Mouse (Mus musculus) forebrain, embryonic 11.5 days (tissue): ENCODE data around the gene Zrsr1. TPM values are rescaled to one million over a fixed set of nuclear protein-coding genes. Genes with fewer than 3 reads are reported as not detected.

Experiments
- ATAC-seq: fragments of 200-750 bp; cut with Nextera tagmentation; replicated peaks from 2 replicates; pipeline ENCODE4 v1.8.0; 2017; ENCODE audit warnings: moderate TSS enrichment; ENCODE audit not compliant: low FRiP score
- DNase-seq: peaks from one replicate; pipeline ENCODE4 v3.0.0-alpha.2; 2017; ENCODE audit warnings: low spot score
- H3K27ac ChIP-seq: fragments of 300-500 bp; sonication (generic); 2 replicates; pipeline ENCODE4 v1.5.1; 2014; ENCODE audit warnings: low read depth, low read length
- H3K27me3 ChIP-seq: fragments of 300-500 bp; sonication (generic); 2 replicates; pipeline ENCODE4 v1.6.1; 2014; ENCODE audit warnings: mild to moderate bottlenecking, low read length, mixed read lengths; ENCODE audit not compliant: control insufficient read depth, insufficient read depth
- H3K36me3 ChIP-seq: fragments of 300-500 bp; sonication (generic); 2 replicates; pipeline ENCODE4 v1.6.1; 2014; ENCODE audit warnings: mild to moderate bottlenecking, low read length, moderate library complexity, mixed read lengths; ENCODE audit not compliant: control insufficient read depth, insufficient read depth
- H3K4me1 ChIP-seq: fragments of 300-500 bp; sonication (generic); replicated peaks from 2 replicates; pipeline ENCODE4 v1.6.1; 2014; ENCODE audit warnings: low read length, mixed read lengths; ENCODE audit not compliant: control insufficient read depth, insufficient read depth
- H3K4me2 ChIP-seq: fragments of 300-500 bp; sonication (generic); 2 replicates; pipeline ENCODE4 v1.6.1; 2014; ENCODE audit warnings: low read depth, mild to moderate bottlenecking, low read length, moderate library complexity, mixed read lengths; ENCODE audit not compliant: severe bottlenecking
- H3K4me3 ChIP-seq: fragments of 300-500 bp; sonication (generic); 2 replicates; pipeline ENCODE4 v1.5.1; 2014; ENCODE audit warnings: low read depth, low read length
- H3K9ac ChIP-seq: fragments of 300-500 bp; sonication (generic); 2 replicates; pipeline ENCODE4 v1.6.1; 2014; ENCODE audit warnings: low read length
- H3K9me3 ChIP-seq: fragments of 300-500 bp; sonication (generic); 2 replicates; pipeline ENCODE4 v1.6.1; 2016; ENCODE audit warnings: low read length, mixed read lengths; ENCODE audit not compliant: control insufficient read depth
- WGBS: fragments of 180-500 bp; shearing (Covaris S2); extraction: QIAGEN DNeasy Blood & Tissue Kit; methylation state at CpG from one replicate; pipeline ENCODE4 v1.1.7; 2014; 5-methylcytosine and 5-hydroxymethylcytosine counted together
- polyA plus RNA-seq: library from polyadenylated mRNA; unstranded; fragments of >200 nt; fragmentation: Nextera tagmentation; extraction: Ambion mirVana; gene quantifications from 2 replicates; pipeline ENCODE4 v1.2.1, GENCODE M21; 2014

Zrsr1 gene
- polyA plus RNA-seq, 1 experiment from 2014 or later: 3.7 TPM

GRCm38 (mm10) chr11:22964401-22964800 lies 7.4 kb upstream of the Zrsr1 start:
- no peaks in the 10 kb centered on the region for H3K36me3 ChIP-seq
- H3K4me2 ChIP-seq: no peak overlapping the region
- H3K4me3 ChIP-seq: no peak overlapping the region
- H3K27me3 ChIP-seq: no peaks in the 10 kb centered on the region
- H3K27ac ChIP-seq: no peak overlapping the region
- no peak for DNase-seq
- H3K9me3 ChIP-seq: peaks cover 2% of the 10 kb centered on the region; the same call in 1 of the 2 replicates
- ATAC-seq: no peak
- H3K4me1 ChIP-seq: no peaks in the 10 kb centered on the region
- H3K9ac ChIP-seq: no peak overlapping the region
- WGBS: 89% methylated on average over 4 of the region's 4 CpGs

GRCm38 (mm10) chr11:22965503-22965902 lies 6.3 kb upstream of the Zrsr1 start:
- H3K27me3 ChIP-seq: no peaks in the 10 kb centered on the region
- H3K27ac ChIP-seq: no peak overlapping the region
- 85% methylated on average over 4 of the region's 4 CpGs for WGBS
- DNase-seq (no peak), ATAC-seq (no peak)
- peaks cover 2% of the 10 kb centered on the region; the same call in 1 of the 2 replicates for H3K9me3 ChIP-seq
- H3K4me3 ChIP-seq: no peak overlapping the region
- H3K9ac ChIP-seq: no peak overlapping the region
- no peaks in the 10 kb centered on the region for H3K36me3 ChIP-seq
- no peak overlapping the region for H3K4me2 ChIP-seq
- H3K4me1 ChIP-seq: no peaks in the 10 kb centered on the region

GRCm38 (mm10) chr11:22969486-22969885 lies 2.3 kb upstream of the Zrsr1 start:
- no peaks in the 10 kb centered on the region; the same call in 1 of the 2 replicates for H3K4me1 ChIP-seq
- H3K27ac ChIP-seq: no peak overlapping the region
- H3K36me3 ChIP-seq: no peaks in the 10 kb centered on the region; the same call in 1 of the 2 replicates
- no peak for ATAC-seq
- H3K4me2 ChIP-seq: no peak overlapping the region
- H3K27me3 ChIP-seq: no peaks in the 10 kb centered on the region
- H3K9me3 ChIP-seq: peaks cover 11% of the 10 kb centered on the region; the same call in 1 of the 2 replicates
- no peak for DNase-seq
- H3K9ac ChIP-seq: no peak overlapping the region
- 76% methylated on average over 6 of the region's 6 CpGs for WGBS
- no peak overlapping the region for H3K4me3 ChIP-seq

- Histone ChIP-seq H3K27ac (no peak overlapping the region), H3K4me3 (no peak overlapping the region), H3K36me3 (no peaks in the 10 kb centered on the region; the same call in 1 of the 2 replicates), H3K4me1 (no peaks in the 10 kb centered on the region; the same call in 1 of the 2 replicates), H3K9me3 (peaks cover 11% of the 10 kb centered on the region; the same call in 1 of the 2 replicates), H3K4me2 (no peak overlapping the region), H3K9ac (no peak overlapping the region), H3K27me3 (no peaks in the 10 kb centered on the region)
- WGBS: 97% methylated on average over 1 of the region's 1 CpGs
- DNase-seq (no peak), ATAC-seq (no peak)
Observed at GRCm38 (mm10) chr11:22970546-22970945, 1.3 kb upstream of the Zrsr1 start.

- Histone ChIP-seq H3K36me3 (no peaks in the 10 kb centered on the region; the same call in 1 of the 2 replicates), H3K27ac (no peak overlapping the region)
- 47% methylated on average over 44 of the region's 46 CpGs for WGBS
Observed at GRCm38 (mm10) chr11:22972746-22973526, 1.1 kb downstream of the Zrsr1 start.

GRCm38 (mm10) chr11:22973599-22973998 lies 1.8 kb downstream of the Zrsr1 start:
- no peaks in the 10 kb centered on the region for H3K27me3 ChIP-seq
- H3K9ac ChIP-seq: peak overlapping the region; percentile 55
- ATAC-seq (no peak), DNase-seq (no peak)
- H3K36me3 ChIP-seq: no peaks in the 10 kb centered on the region; the same call in 1 of the 2 replicates
- WGBS: 50% methylated on average over 14 of the region's 14 CpGs
- peak overlapping the region; percentile 65 for H3K4me2 ChIP-seq
- H3K4me1 ChIP-seq: no peaks in the 10 kb centered on the region; the same call in 1 of the 2 replicates
- H3K4me3 ChIP-seq: peak overlapping the region; percentile 45
- H3K9me3 ChIP-seq: peaks cover 9% of the 10 kb centered on the region; the same call in 1 of the 2 replicates
- H3K27ac ChIP-seq: no peak overlapping the region

More at GRCm38 (mm10) chr11:22972746-22973526, 1.1 kb downstream of the Zrsr1 start:
- Histone ChIP-seq H3K4me3 (peak overlapping the region; percentile 49), H3K9me3 (peaks cover 9% of the 10 kb centered on the region; the same call in 1 of the 2 replicates), H3K9ac (peak overlapping the region; percentile 55), H3K27me3 (no peaks in the 10 kb centered on the region), H3K4me1 (no peaks in the 10 kb centered on the region; the same call in 1 of the 2 replicates), H3K4me2 (peak overlapping the region; percentile 66)
- DNase-seq (peak; percentile 86), ATAC-seq (peak; percentile 68)

GRCm38 (mm10) chr11:22978215-22978614 lies 6.4 kb downstream of the Zrsr1 start:
- ATAC-seq: no peak
- no peak overlapping the region for H3K9ac ChIP-seq
- 89% methylated on average over 3 of the region's 3 CpGs for WGBS

GRCm38 (mm10) chr11:22978711-22979110 lies 6.9 kb downstream of the Zrsr1 start:
- H3K9me3 ChIP-seq: no peaks in the 10 kb centered on the region
- H3K9ac ChIP-seq: no peak overlapping the region
- no peak overlapping the region for H3K4me2 ChIP-seq

More at GRCm38 (mm10) chr11:22978215-22978614, 6.4 kb downstream of the Zrsr1 start:
- Histone ChIP-seq H3K9me3 (no peaks in the 10 kb centered on the region), H3K27ac (no peak overlapping the region), H3K4me3 (no peak overlapping the region), H3K36me3 (no peaks in the 10 kb centered on the region), H3K27me3 (no peaks in the 10 kb centered on the region), H3K4me2 (no peak overlapping the region), H3K4me1 (0 out of 2 replicates have a peak, but pooled peaks cover 2% of the 10 kb centered on the region)
- no peak for DNase-seq

More at GRCm38 (mm10) chr11:22978711-22979110, 6.9 kb downstream of the Zrsr1 start:
- Histone ChIP-seq H3K4me3 (no peak overlapping the region), H3K27ac (no peak overlapping the region), H3K27me3 (no peaks in the 10 kb centered on the region), H3K36me3 (no peaks in the 10 kb centered on the region), H3K4me1 (0 out of 2 replicates have a peak, but pooled peaks cover 2% of the 10 kb centered on the region)
- ATAC-seq (no peak), DNase-seq (no peak)
- 84% methylated on average over 1 of the region's 1 CpGs for WGBS
